In genomic region chr9:54286331-54286987, GRCm38 (mm10) we compare ENCODE assay signal across 8 mouse cellular contexts. TPM values are rescaled to one million over a fixed set of nuclear protein-coding genes. Genes with fewer than 3 reads are reported as not detected.
DNase-seq lines count a peak whose midpoint lies in the region; ATAC-seq and TF ChIP-seq lines count a peak whose summit lies in the region.

TSS of gene Gldn (plus strand) at chr9:54286486.

- 2% methylated on average over 61 of the region's 61 CpGs for WGBS in forebrain, postnatal 0 days
- 2% methylated on average over 43 of the region's 61 CpGs for WGBS in limb, embryonic 14.5 days

- peak; percentile 76 for ATAC-seq in forebrain, postnatal 0 days
- no peak for ATAC-seq in limb, embryonic 14.5 days (ENCODE audit: low FRiP score, low read depth)
- ATAC-seq in megakaryocyte-erythroid progenitor cell, adult 5-6 weeks (replicated peaks; ENCODE audit: low FRiP score, low TSS enrichment, poor library complexity, severe bottlenecking), result no peak

- H3K27me3 ChIP-seq in forebrain, postnatal 0 days (ENCODE audit: insufficient read depth, low read length), result peaks cover 10% of the 10 kb centered on the region; the same call in 1 of the 2 replicates
- peaks cover 16% of the 10 kb centered on the region for H3K27me3 ChIP-seq in limb, embryonic 14.5 days (ENCODE audit: control insufficient read depth, insufficient read depth, low read length)

- H3K36me3 ChIP-seq in forebrain, postnatal 0 days (ENCODE audit: insufficient read depth), result no peaks in the 10 kb centered on the region
- H3K36me3 ChIP-seq in limb, embryonic 14.5 days (ENCODE audit: control insufficient read depth, insufficient read depth, low read length), result no peaks in the 10 kb centered on the region

- TF ChIP-seq CTCF in forebrain, postnatal 0 days (IDR thresholded peaks at IDR 0.05; ENCODE audit: low read depth), result peak; percentile 8; the same call in 1 of the 2 replicates

- no peaks in the 10 kb centered on the region for H3K4me1 ChIP-seq in forebrain, postnatal 0 days (ENCODE audit: insufficient read depth)
- H3K4me1 ChIP-seq in limb, embryonic 14.5 days (ENCODE audit: control insufficient read depth, insufficient read depth, low read length), result no peaks in the 10 kb centered on the region

- H3K4me3 ChIP-seq in forebrain, postnatal 0 days (ENCODE audit: low read depth, low read length), result peak within 1 kb of the TSS; percentile 42
- peak within 1 kb of the TSS; percentile 35 for H3K4me3 ChIP-seq in limb, embryonic 14.5 days (replicated peaks; ENCODE audit: low read length)

- H3K4me2 ChIP-seq in forebrain, postnatal 0 days (ENCODE audit: low read depth), result peak within 1 kb of the TSS; percentile 97
- H3K4me2 ChIP-seq in limb, embryonic 14.5 days (replicated peaks; ENCODE audit: low read depth, low read length, severe bottlenecking), result peak within 1 kb of the TSS; percentile 83

- no peak within 1 kb of the TSS for H3K27ac ChIP-seq in forebrain, postnatal 0 days (ENCODE audit: low read depth, low read length)
- H3K27ac ChIP-seq in limb, embryonic 14.5 days (replicated peaks; ENCODE audit: low read depth, low read length), result no peak within 1 kb of the TSS

- no peak for TF ChIP-seq POLR2A in limb, embryonic 14.5 days (IDR thresholded peaks at IDR 0.05; ENCODE audit: borderline replicate concordance, extremely low read depth, insufficient read depth, insufficient read length)

- DNase-seq in layer of hippocampus, postnatal 10 days (ENCODE audit: low spot score in 2 of 2), result peak; percentile 24 to 38
- no peak for DNase-seq in layer of hippocampus, postnatal 14 days (ENCODE audit: low spot score in 2 of 2)
- DNase-seq in adrenal gland, postnatal 25 days, result peak; percentile 51
- peak; percentile 27 for DNase-seq in forebrain, postnatal 0 days
- no peak for DNase-seq in limb, embryonic 14.5 days (ENCODE audit: low spot score)
- peak; percentile 2 for DNase-seq in right cerebral cortex, adult 18-20 months
- DNase-seq in gastrocnemius, postnatal 14 days, result no peak

- H3K9me3 ChIP-seq in forebrain, postnatal 0 days (ENCODE audit: low read length), result no peaks in the 10 kb centered on the region
- no peaks in the 10 kb centered on the region for H3K9me3 ChIP-seq in limb, embryonic 14.5 days (ENCODE audit: control insufficient read depth, low read length)

- H3K9ac ChIP-seq in forebrain, postnatal 0 days, result peak within 1 kb of the TSS; percentile 58
- peak within 1 kb of the TSS; percentile 40 for H3K9ac ChIP-seq in limb, embryonic 14.5 days (ENCODE audit: low read depth, low read length, severe bottlenecking)

- intact Hi-C loops in gastrocnemius, postnatal 14 days (cut with DNase I; ENCODE audit: low total_unique reads), result no loop called here

RNA-seq across cellular contexts. Expression of gene Gldn, which starts in this region (rescaled TPM):
- 1 to 10 TPM; 1.0 to 1.6 TPM for total RNA-seq in layer of hippocampus, postnatal 10 days (2021)
- total RNA-seq in layer of hippocampus, postnatal 14 days (2021), result 1 to 10 TPM; 1.4 to 1.5 TPM
- total RNA-seq in adrenal gland, postnatal 25 days (2021), result 4.7 and 5.4 TPM in 2 replicates
- 0.62 and 0.71 TPM in 2 replicates for total RNA-seq in forebrain, postnatal 0 days (2014; rRNA removed)
- polyA plus RNA-seq in forebrain, postnatal 0 days (2015; fragmentation: Nextera tagmentation; extraction: Ambion mirVana), result 0.43 and 0.87 TPM in 2 replicates
- 0.45 and 0.49 TPM in 2 replicates for polyA plus RNA-seq in limb, embryonic 14.5 days (2012; rRNA removed)
- 0.72 and 0.79 TPM in 2 replicates for polyA plus RNA-seq in limb, embryonic 14.5 days (2014; fragmentation: Nextera tagmentation; extraction: Ambion mirVana)
- not detected in 2 replicates for total RNA-seq in megakaryocyte-erythroid progenitor cell, adult 5-6 weeks (2014; fragmentation: Nextera tagmentation)
- total RNA-seq in megakaryocyte-erythroid progenitor cell, adult 5-6 weeks (2017), result not detected in 2 replicates
- 1 to 10 TPM; 1.3 to 3.9 TPM for total RNA-seq in gastrocnemius, postnatal 14 days (2021)

Comparison
In these comparisons a context has a peak if more than half of its experiments do, and no peak if none do; other contexts are left out.
1. DNase-seq: peak in layer of hippocampus, postnatal 10 days (2 of 2), adrenal gland, postnatal 25 days (single experiment) and right cerebral cortex, adult 18-20 months (single experiment); none in layer of hippocampus, postnatal 14 days (0 of 2), limb, embryonic 14.5 days (single experiment) and gastrocnemius, postnatal 14 days (single experiment).
2. Peak in DNase-seq, ATAC-seq, H3K4me3 ChIP-seq, H3K9ac ChIP-seq and H3K4me2 ChIP-seq in forebrain, postnatal 0 days; RNA of the gene not detected or under 1 TPM.